Mouse (Mus musculus): ENCODE data around the gene Pecam1. TPM values are rescaled to one million over a fixed set of nuclear protein-coding genes. Genes with fewer than 3 reads are reported as not detected.
"Not testable (repeated sequence)": the region's sequence is repeated elsewhere in the genome, so short reads cannot be mapped to it uniquely, and the experiment has no call there.

The Pecam1 gene
- polyA plus RNA-seq, 1 experiment from 2014 or later = 172 TPM

- Histone ChIP-seq H3K9me3 (ENCODE audit: low read length) (no peaks in the 10 kb centered on the region), H3K27ac (ENCODE audit: low read length) (no peak overlapping the region), H3K9ac (replicated peaks; ENCODE audit: low read depth) (no peak overlapping the region), H3K4me2 (replicated peaks; ENCODE audit: low read depth, low read length) (no peak overlapping the region), H3K27me3 (replicated peaks; ENCODE audit: insufficient read depth, low read length) (no peaks in the 10 kb centered on the region), H3K36me3 (ENCODE audit: insufficient read depth, low read length) (no peaks in the 10 kb centered on the region), H3K4me3 (ENCODE audit: low read depth, low read length) (no peak overlapping the region), H3K4me1 (ENCODE audit: insufficient read depth, low read depth, low read length) (peaks cover 9% of the 10 kb centered on the region)
- 44% methylated on average over 2 of the region's 2 CpGs for WGBS
- no peak for DNase-seq (ENCODE audit: low spot score)
- TF ChIP-seq EP300 (IDR thresholded peaks at IDR 0.05) = no peak
- no peak for ATAC-seq
These were observed 114.5 kb downstream of the Pecam1 start for GRCm38 (mm10) chr11:106635946-106636345.

- 70% methylated on average over 3 of the region's 3 CpGs for WGBS
- not testable (repeated sequence) for H3K4me3 ChIP-seq (ENCODE audit: low read depth, low read length); H3K36me3 ChIP-seq (ENCODE audit: insufficient read depth, low read length); ATAC-seq; H3K27ac ChIP-seq (ENCODE audit: low read length); DNase-seq (ENCODE audit: low spot score); H3K27me3 ChIP-seq (replicated peaks; ENCODE audit: insufficient read depth, low read length); H3K4me2 ChIP-seq (replicated peaks; ENCODE audit: low read depth, low read length); H3K4me1 ChIP-seq (ENCODE audit: insufficient read depth, low read depth, low read length); H3K9ac ChIP-seq (replicated peaks; ENCODE audit: low read depth); H3K9me3 ChIP-seq (ENCODE audit: low read length)
These were observed 116.3 kb downstream of the Pecam1 start for GRCm38 (mm10) chr11:106634175-106634574.

DNA sequence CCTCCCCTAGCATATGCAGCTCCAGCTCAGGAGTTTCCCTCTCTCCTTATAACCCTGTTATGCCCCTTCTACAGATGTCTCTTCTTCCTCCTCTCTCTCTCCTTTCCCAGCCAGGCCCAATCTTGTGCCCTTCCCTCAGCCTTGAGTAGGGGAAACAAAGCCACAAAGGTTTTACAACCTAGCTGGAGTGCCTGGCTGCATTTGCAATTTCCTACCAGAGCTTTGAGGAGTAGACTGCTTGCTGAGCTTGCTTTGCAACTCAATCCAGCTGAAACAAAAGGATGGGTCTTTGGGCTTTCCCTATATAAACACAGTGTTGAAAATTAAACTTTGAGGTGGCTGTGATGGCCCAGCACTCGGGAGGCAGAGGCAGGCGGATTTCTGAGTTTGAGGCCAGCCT, 117.0 kb downstream of the Pecam1 start:
- WGBS = 86% methylated on average over 2 of the region's 2 CpGs
- DNase-seq (ENCODE audit: low spot score) = no peak
- no peak overlapping the region for H3K4me3 ChIP-seq (ENCODE audit: low read depth, low read length)
- no peaks in the 10 kb centered on the region for H3K27me3 ChIP-seq (replicated peaks; ENCODE audit: insufficient read depth, low read length)
- peaks cover 7% of the 10 kb centered on the region; the same call in 1 of the 2 replicates for H3K4me1 ChIP-seq (ENCODE audit: insufficient read depth, low read depth, low read length)
- no peak overlapping the region for H3K9ac ChIP-seq (replicated peaks; ENCODE audit: low read depth)
- TF ChIP-seq EP300 (IDR thresholded peaks at IDR 0.05) = no peak
- TF ChIP-seq CTCF (IDR thresholded peaks at IDR 0.05) = no peak
- no peaks in the 10 kb centered on the region for H3K36me3 ChIP-seq (ENCODE audit: insufficient read depth, low read length)
- H3K4me2 ChIP-seq (replicated peaks; ENCODE audit: low read depth, low read length) = no peak overlapping the region
- H3K27ac ChIP-seq (ENCODE audit: low read length) = no peak overlapping the region
- no peaks in the 10 kb centered on the region for H3K9me3 ChIP-seq (ENCODE audit: low read length)
- no peak for ATAC-seq

DNA sequence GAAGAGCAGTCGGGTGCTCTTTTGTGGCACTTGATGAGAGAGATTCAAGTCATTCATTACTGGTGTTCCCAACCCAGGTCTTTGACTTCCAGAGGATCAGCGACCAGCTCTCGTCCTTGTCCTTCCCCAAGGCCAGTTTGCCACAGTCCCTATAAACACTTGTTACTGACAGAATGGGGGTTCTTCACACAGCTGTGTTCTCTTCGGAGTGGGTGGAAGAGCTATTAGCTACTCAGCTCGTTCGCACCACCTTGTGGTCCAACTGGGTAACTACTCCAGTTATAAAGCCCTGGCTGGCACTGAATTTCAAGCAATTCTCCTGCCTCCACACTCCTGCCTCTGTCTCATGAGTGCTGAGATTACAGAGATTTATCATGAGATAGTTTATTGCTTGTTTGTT, 122.7 kb downstream of the Pecam1 start:
- H3K27me3 ChIP-seq (replicated peaks; ENCODE audit: insufficient read depth, low read length) = no peaks in the 10 kb centered on the region
- no peak for TF ChIP-seq EP300 (IDR thresholded peaks at IDR 0.05)
- peak; percentile 96 for TF ChIP-seq CTCF (IDR thresholded peaks at IDR 0.05)
- H3K9me3 ChIP-seq (ENCODE audit: low read length) = no peaks in the 10 kb centered on the region
- no peak overlapping the region for H3K9ac ChIP-seq (replicated peaks; ENCODE audit: low read depth)
- 16% methylated on average over 6 of the region's 6 CpGs for WGBS
- no peak overlapping the region for H3K4me3 ChIP-seq (ENCODE audit: low read depth, low read length)
- no peaks in the 10 kb centered on the region for H3K36me3 ChIP-seq (ENCODE audit: insufficient read depth, low read length)
- no peak overlapping the region for H3K27ac ChIP-seq (ENCODE audit: low read length)
- DNase-seq (ENCODE audit: low spot score) = peak; percentile 91
- ATAC-seq = peak; percentile 67
- H3K4me2 ChIP-seq (replicated peaks; ENCODE audit: low read depth, low read length) = no peak overlapping the region
- no peaks in the 10 kb centered on the region for H3K4me1 ChIP-seq (ENCODE audit: insufficient read depth, low read depth, low read length)

DNA sequence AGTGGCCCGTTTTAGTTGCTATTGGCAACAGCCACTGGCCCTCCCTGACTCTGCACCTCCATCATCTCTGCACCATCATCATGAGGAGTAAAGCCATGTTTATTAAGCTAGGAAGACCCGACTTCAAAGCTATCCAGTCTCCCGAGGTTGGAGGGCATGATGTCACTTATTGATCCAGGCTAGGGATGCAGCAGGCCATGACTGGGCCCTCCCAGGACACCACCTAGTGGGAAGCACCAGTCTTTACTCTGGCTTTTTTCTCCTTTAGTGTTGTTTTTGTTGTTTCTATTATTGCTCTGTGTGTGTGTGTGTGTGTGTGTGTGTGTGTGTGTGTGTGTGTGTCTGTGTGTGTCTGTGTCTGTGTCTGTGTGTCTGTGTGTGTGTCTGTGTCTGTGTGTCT, 124.9 kb downstream of the Pecam1 start:
- DNase-seq (ENCODE audit: low spot score) (no peak), ATAC-seq (no peak)
- Histone ChIP-seq H3K27me3 (replicated peaks; ENCODE audit: insufficient read depth, low read length) (no peaks in the 10 kb centered on the region), H3K9ac (replicated peaks; ENCODE audit: low read depth) (no peak overlapping the region), H3K9me3 (ENCODE audit: low read length) (no peaks in the 10 kb centered on the region), H3K4me2 (replicated peaks; ENCODE audit: low read depth, low read length) (no peak overlapping the region), H3K36me3 (ENCODE audit: insufficient read depth, low read length) (no peaks in the 10 kb centered on the region), H3K27ac (ENCODE audit: low read length) (no peak overlapping the region), H3K4me3 (ENCODE audit: low read depth, low read length) (no peak overlapping the region), H3K4me1 (ENCODE audit: insufficient read depth, low read depth, low read length) (no peaks in the 10 kb centered on the region)
- 33% methylated on average over 3 of the region's 3 CpGs for WGBS
- peak; percentile 22; the same call in 1 of the 2 replicates for TF ChIP-seq CTCF (IDR thresholded peaks at IDR 0.05)
- no peak for TF ChIP-seq EP300 (IDR thresholded peaks at IDR 0.05)

GRCm38 (mm10) chr11:106623629-106624028, 126.8 kb downstream of the Pecam1 start:
- DNase-seq (ENCODE audit: low spot score) = peak; percentile 72
- Histone ChIP-seq H3K9me3 (ENCODE audit: low read length) (no peaks in the 10 kb centered on the region), H3K27ac (ENCODE audit: low read length) (no peak overlapping the region), H3K4me3 (ENCODE audit: low read depth, low read length) (no peak overlapping the region), H3K4me1 (ENCODE audit: insufficient read depth, low read depth, low read length) (no peaks in the 10 kb centered on the region), H3K27me3 (replicated peaks; ENCODE audit: insufficient read depth, low read length) (no peaks in the 10 kb centered on the region), H3K36me3 (ENCODE audit: insufficient read depth, low read length) (no peaks in the 10 kb centered on the region), H3K4me2 (replicated peaks; ENCODE audit: low read depth, low read length) (no peak overlapping the region), H3K9ac (replicated peaks; ENCODE audit: low read depth) (no peak overlapping the region)
- 57% methylated on average over 2 of the region's 2 CpGs for WGBS
- ATAC-seq = no peak
- no peak for TF ChIP-seq CTCF (IDR thresholded peaks at IDR 0.05)
- no peak for TF ChIP-seq EP300 (IDR thresholded peaks at IDR 0.05)

DNA sequence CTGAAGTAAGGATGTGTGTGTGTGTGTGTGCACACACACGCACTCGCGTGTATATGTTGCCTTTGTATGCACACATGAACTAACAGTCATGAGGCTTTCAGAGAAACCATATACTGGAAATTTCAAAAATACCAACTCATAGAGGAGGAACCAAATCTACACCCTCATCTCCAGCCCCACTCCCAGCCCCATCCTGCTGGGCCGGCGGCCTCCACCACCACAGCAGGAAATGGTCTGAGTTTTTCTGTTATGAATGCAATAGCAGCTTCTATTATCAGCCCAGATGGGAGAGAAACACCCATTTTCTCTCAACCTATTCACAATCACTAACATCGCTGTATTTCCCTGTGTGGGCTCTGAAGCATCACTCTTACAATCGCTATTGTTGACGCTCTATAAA, 128.4 kb downstream of the Pecam1 start:
- Histone ChIP-seq H3K4me3 (ENCODE audit: low read depth, low read length) (no peak overlapping the region), H3K9ac (replicated peaks; ENCODE audit: low read depth) (no peak overlapping the region), H3K9me3 (ENCODE audit: low read length) (no peaks in the 10 kb centered on the region), H3K4me1 (ENCODE audit: insufficient read depth, low read depth, low read length) (no peaks in the 10 kb centered on the region), H3K36me3 (ENCODE audit: insufficient read depth, low read length) (no peaks in the 10 kb centered on the region), H3K4me2 (replicated peaks; ENCODE audit: low read depth, low read length) (no peak overlapping the region), H3K27ac (ENCODE audit: low read length) (no peak overlapping the region), H3K27me3 (replicated peaks; ENCODE audit: insufficient read depth, low read length) (no peaks in the 10 kb centered on the region)
- ATAC-seq (no peak), DNase-seq (ENCODE audit: low spot score) (no peak)
- no peak for TF ChIP-seq EP300 (IDR thresholded peaks at IDR 0.05)
- no peak for TF ChIP-seq CTCF (IDR thresholded peaks at IDR 0.05)
- 65% methylated on average over 8 of the region's 8 CpGs for WGBS

GRCm38 (mm10) chr11:106618768-106619167, 131.7 kb downstream of the Pecam1 start:
- WGBS = 72% methylated on average over 4 of the region's 4 CpGs

More at GRCm38 (mm10) chr11:106618768-106619167, 131.7 kb downstream of the Pecam1 start:
- H3K4me3 ChIP-seq (ENCODE audit: low read depth, low read length); H3K9me3 ChIP-seq (ENCODE audit: low read length); H3K27me3 ChIP-seq (replicated peaks; ENCODE audit: insufficient read depth, low read length); H3K4me2 ChIP-seq (replicated peaks; ENCODE audit: low read depth, low read length); H3K9ac ChIP-seq (replicated peaks; ENCODE audit: low read depth); H3K36me3 ChIP-seq (ENCODE audit: insufficient read depth, low read length); H3K4me1 ChIP-seq (ENCODE audit: insufficient read depth, low read depth, low read length); ATAC-seq; DNase-seq (ENCODE audit: low spot score); H3K27ac ChIP-seq (ENCODE audit: low read length): not testable (repeated sequence)

All from lung, postnatal 0 days (tissue).